Mouse (Mus musculus): ENCODE measurements around the gene Dnah7b.
"Not testable (repeated sequence)": the region's sequence is repeated elsewhere in the genome, so short reads cannot be mapped to it uniquely, and the experiment has no call there.

GRCm38 (mm10) chr1:46345301-46345700, 279.2 kb downstream of the Dnah7b start:
- TF ChIP-seq CTCF (IDR thresholded peaks at IDR 0.05; ENCODE audit: borderline replicate concordance, insufficient read depth, low read depth, low read length); POLR2A (IDR thresholded peaks at IDR 0.05; ENCODE audit: borderline replicate concordance, insufficient read depth, low read length): not testable (repeated sequence)

Measured in cerebellum, adult 2 months (tissue).